ENCODE assay signal across 21 mouse cellular contexts in genomic region chr9:118416032-118416431, GRCm38 (mm10).
"Had no signal": no experiment of that assay in that cellular context is flagged by ENCODE, and none has a peak within 500 bp of the region (broad histone marks: within the 10 kb centered on the region; RNA-seq: fewer than 3 reads in every experiment).

No protein-coding gene starts in this region.

- DNase-seq: heart, postnatal 10 days; heart, postnatal 14 days; heart, postnatal 36 days; heart, postnatal 4 days; kidney, adult 11 months; kidney, adult 18-20 months; kidney, adult 2 months; kidney, adult 8-10 months; kidney, adult 9 months; kidney, postnatal 10 days; kidney, postnatal 14 days; kidney, postnatal 25 days; kidney, postnatal 36 days; kidney, postnatal 4 days; layer of hippocampus, adult 9-11 months; layer of hippocampus, postnatal 36 days had no signal

- ATAC-seq: hindbrain, embryonic 16.5 days; hindbrain, postnatal 0 days; inflammation-experienced regulatory T-cells, adult 6 months; intestine, embryonic 15.5 days; intestine, embryonic 16.5 days had no signal
